Mouse (Mus musculus) heart, adult 2 months (tissue): ENCODE measurements around the gene Tubb4b.

ENCODE experiments used
- CTCF ChIP-seq: fragments of 200-600 bp; IDR thresholded peaks from 2 replicates; pipeline ENCODE4 v1.8.1; 2022; ENCODE audit warnings: antibody characterized with exemption, mild to moderate bottlenecking, moderate library complexity
- POLR2A ChIP-seq: fragments of 200-500 bp; IDR thresholded peaks from 2 replicates; pipeline ENCODE4 v1.6.1; 2011; ENCODE audit warnings: mild to moderate bottlenecking, low read depth, low read length, control low read depth; ENCODE audit not compliant: insufficient read depth

GRCm38 (mm10) chr2:25217666-25218065 lies 6.8 kb downstream of the Tubb4b start:
- TF ChIP-seq POLR2A = no peak
- TF ChIP-seq CTCF = no peak
